Mouse (Mus musculus): ENCODE data around the gene Tmprss11d. TPM values are rescaled to one million over a fixed set of nuclear protein-coding genes. Genes with fewer than 3 reads are reported as not detected.

Gene Tmprss11d
- polyA plus RNA-seq (2014; fragmentation: Illumina TruSeq; extraction: RNeasy Lipid Tissue Mini Kit (QIAGEN cat#74804); ENCODE audit: low read depth, low replicate concordance): 0.14 TPM

GRCm38 (mm10) chr5:86373320-86373719 is at the start of gene Tmprss11d:
Gene Tmprss11d (minus strand): TSS chr5:86373420.

GRCm38 (mm10) chr5:86289208-86289607 is 84.0 kb downstream of the Tmprss11d start, which contains the start of gene Tmprss11c:
Gene Tmprss11c (minus strand): TSS chr5:86289308.

Other genes with a start within 250 kb of the Tmprss11d start
- 45.4 TPM for gene Uba6, start 200.6 kb downstream of the Tmprss11d start, polyA plus RNA-seq (2014; fragmentation: Illumina TruSeq; extraction: RNeasy Lipid Tissue Mini Kit (QIAGEN cat#74804); ENCODE audit: low read depth, low replicate concordance)
- gene Gnrhr, start 175.5 kb downstream of the Tmprss11d start, polyA plus RNA-seq (2014; fragmentation: Illumina TruSeq; extraction: RNeasy Lipid Tissue Mini Kit (QIAGEN cat#74804); ENCODE audit: low read depth, low replicate concordance): 0.46 TPM
- gene Tmprss11c, start 84.1 kb downstream of the Tmprss11d start, polyA plus RNA-seq (2014; fragmentation: Illumina TruSeq; extraction: RNeasy Lipid Tissue Mini Kit (QIAGEN cat#74804); ENCODE audit: low read depth, low replicate concordance): not detected
- 0.08 TPM for gene Tmprss11a, start 95.6 kb upstream of the Tmprss11d start, polyA plus RNA-seq (2014; fragmentation: Illumina TruSeq; extraction: RNeasy Lipid Tissue Mini Kit (QIAGEN cat#74804); ENCODE audit: low read depth, low replicate concordance)
- 0.08 TPM for gene Tmprss11g, start 145.2 kb upstream of the Tmprss11d start, polyA plus RNA-seq (2014; fragmentation: Illumina TruSeq; extraction: RNeasy Lipid Tissue Mini Kit (QIAGEN cat#74804); ENCODE audit: low read depth, low replicate concordance)